Mouse (Mus musculus) left cerebral cortex, adult 9 months (tissue): ENCODE measurements around the gene Olfr293.

Experiments
- DNase-seq, 2 experiments: peaks; one replicate each; pipeline ENCODE4 v3.0.0; 2022; ENCODE audit warnings: low spot score in 2 of 2

Gene Olfr293

DNA sequence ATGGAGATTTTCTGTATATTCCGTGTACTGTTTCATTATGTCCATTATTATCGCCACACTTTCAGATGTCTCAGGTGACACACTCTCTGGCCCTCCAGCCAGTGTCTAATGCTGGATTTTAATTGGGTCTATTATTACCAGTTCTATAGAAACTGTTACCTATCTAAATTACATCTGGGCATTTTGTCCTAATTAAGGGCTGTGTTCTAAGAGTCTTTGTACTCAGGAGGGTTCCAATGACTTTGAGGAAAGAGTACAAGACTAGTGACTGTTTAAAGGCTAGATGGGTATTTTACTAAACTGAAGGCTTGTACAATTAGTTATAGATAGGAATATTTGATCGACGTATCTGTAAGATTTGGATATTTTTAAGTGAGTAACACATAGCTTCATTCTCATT lies at the start of gene Olfr293:
Gene Olfr293, plus strand, starts transcription at position 301 of the 400 bp plus-strand sequence.
- DNase-seq: no peak

DNA sequence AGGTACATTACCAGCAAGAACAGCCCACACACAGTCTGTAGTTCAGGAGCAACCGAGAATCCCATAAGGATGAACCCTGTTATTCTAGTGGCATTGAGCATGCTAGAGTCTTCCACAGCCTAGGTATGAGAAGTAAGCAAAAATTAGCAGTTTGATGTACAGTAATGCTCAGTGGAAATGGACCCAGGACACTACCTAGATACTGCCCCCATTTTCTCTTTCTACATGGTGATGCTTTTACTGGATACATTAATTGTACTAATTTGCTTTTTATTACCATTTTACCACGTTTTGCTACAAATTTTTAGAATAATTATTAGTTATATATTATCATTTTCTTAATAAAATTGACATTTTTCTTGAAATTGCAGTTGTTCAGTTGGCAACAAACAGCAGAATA lies 32.3 kb upstream of the Olfr293 start, which contains the start of gene Olfr294:
Gene Olfr294, minus strand, starts transcription at position 101 of the 400 bp plus-strand sequence.
- DNase-seq: no peak

DNA sequence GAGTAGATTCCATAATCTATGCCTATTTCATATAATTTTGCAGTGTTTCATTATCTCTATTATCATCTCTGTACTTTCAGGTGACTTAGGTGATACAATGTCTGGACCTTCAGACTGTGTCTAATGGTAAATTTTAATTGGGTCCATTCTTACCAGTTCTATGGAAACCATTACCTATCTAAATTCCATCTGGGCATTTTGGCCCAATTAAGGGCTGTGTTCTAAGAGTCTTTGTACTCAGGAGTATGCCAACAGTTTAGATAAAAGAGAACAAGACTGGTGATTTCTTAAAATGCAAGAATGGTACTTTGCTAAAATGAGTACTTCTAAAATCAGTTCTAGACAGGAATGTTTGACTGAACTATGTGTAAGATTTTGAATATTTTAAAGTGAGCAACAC lies 39.2 kb downstream of the Olfr293 start, which contains the start of gene Olfr292:
Gene Olfr292, plus strand, starts transcription at position 301 of the 400 bp plus-strand sequence.
- DNase-seq: no peak
